Mouse (Mus musculus): ENCODE results near the gene Sept8. TPM values are rescaled to one million over a fixed set of nuclear protein-coding genes. Genes with fewer than 3 reads are reported as not detected.

Sept8 gene
- polyA plus RNA-seq, 1 experiment from 2014 or later = 20.7 TPM

- Histone ChIP-seq H3K4me2 (no peak overlapping the region), H3K4me3 (no peak overlapping the region), H3K9ac (no peak overlapping the region), H3K27ac (replicated peaks) (no peak overlapping the region), H3K36me3 (no peaks in the 10 kb centered on the region), H3K9me3 (no peaks in the 10 kb centered on the region), H3K4me1 (replicated peaks) (peaks cover 25% of the 10 kb centered on the region), H3K27me3 (peaks cover 64% of the 10 kb centered on the region)
- ATAC-seq (ENCODE audit: low FRiP score, low read depth) = no peak
- WGBS = 85% methylated on average over 9 of the region's 9 CpGs
Measured at GRCm38 (mm10) chr11:53483159-53483891, 35.7 kb upstream of the Sept8 start.

- H3K4me1 ChIP-seq (replicated peaks) = peaks cover 8% of the 10 kb centered on the region
- H3K9ac ChIP-seq = no peak overlapping the region
- no peaks in the 10 kb centered on the region for H3K36me3 ChIP-seq
- H3K27me3 ChIP-seq = peaks cover 52% of the 10 kb centered on the region
- H3K4me3 ChIP-seq = no peak overlapping the region
- no peak for ATAC-seq (ENCODE audit: low FRiP score, low read depth)
- WGBS = 42% methylated on average over 3 of the region's 3 CpGs
- H3K9me3 ChIP-seq = no peaks in the 10 kb centered on the region
- no peak overlapping the region for H3K4me2 ChIP-seq
- no peak overlapping the region for H3K27ac ChIP-seq (replicated peaks)
Measured at GRCm38 (mm10) chr11:53485719-53486118, 33.3 kb upstream of the Sept8 start.

GRCm38 (mm10) chr11:53486351-53486750 lies 32.7 kb upstream of the Sept8 start:
- Histone ChIP-seq H3K4me2 (no peak overlapping the region), H3K27me3 (peaks cover 46% of the 10 kb centered on the region), H3K9ac (no peak overlapping the region), H3K36me3 (no peaks in the 10 kb centered on the region), H3K27ac (replicated peaks) (no peak overlapping the region), H3K9me3 (no peaks in the 10 kb centered on the region), H3K4me3 (no peak overlapping the region), H3K4me1 (replicated peaks) (peaks cover 8% of the 10 kb centered on the region)
- ATAC-seq (ENCODE audit: low FRiP score, low read depth) = no peak
- WGBS = 67% methylated on average over 3 of the region's 3 CpGs

DNA sequence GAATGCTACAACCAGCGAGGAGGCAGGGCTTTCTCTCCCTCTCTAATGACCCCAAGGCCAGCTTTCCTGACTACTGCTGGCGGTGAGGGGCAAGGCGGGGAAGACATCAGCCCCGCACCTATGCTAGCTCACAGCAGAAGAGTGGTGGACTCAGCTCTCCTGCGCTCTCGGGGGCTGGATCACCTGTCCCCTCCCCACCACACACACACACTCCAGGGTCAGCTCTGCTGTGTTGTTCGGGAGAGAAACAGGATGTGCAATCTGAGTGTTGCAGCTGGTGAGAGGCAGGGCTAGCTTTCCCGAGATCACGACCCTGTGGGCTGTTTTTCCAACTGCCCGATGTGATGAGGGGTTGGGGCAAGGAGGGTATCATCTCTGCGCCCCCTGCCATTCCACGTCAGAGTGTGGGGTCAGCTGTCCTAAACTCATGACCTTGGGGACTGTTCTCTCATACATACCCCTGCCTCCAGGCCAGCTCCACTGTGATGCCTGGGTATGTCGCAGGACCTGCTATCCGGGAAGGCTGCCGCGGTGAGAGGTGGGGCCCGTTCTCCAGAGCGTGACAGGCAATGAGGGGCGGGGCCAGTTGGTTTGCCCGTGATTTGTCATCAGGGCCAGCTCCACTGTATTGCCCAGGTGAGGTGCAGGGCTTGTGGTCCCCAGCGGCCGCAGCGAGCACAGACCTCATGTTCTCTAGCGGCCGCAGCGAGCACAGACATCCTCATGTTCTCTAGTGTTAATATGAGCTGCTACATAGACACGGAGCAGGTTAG lies 32.0 kb upstream of the Sept8 start:
- H3K4me1 ChIP-seq (replicated peaks) = peaks cover 11% of the 10 kb centered on the region
- peak overlapping the region; percentile 53 for H3K4me2 ChIP-seq
- peak overlapping the region; percentile 26 for H3K4me3 ChIP-seq
- WGBS = 17% methylated on average over 27 of the region's 27 CpGs
- H3K9ac ChIP-seq = 0 out of 2 replicates have a peak overlapping the region, but pooled peaks have one; percentile 12
- no peaks in the 10 kb centered on the region for H3K36me3 ChIP-seq
- H3K27me3 ChIP-seq = peaks cover 39% of the 10 kb centered on the region
- H3K9me3 ChIP-seq = no peaks in the 10 kb centered on the region
- peak; percentile 59 for ATAC-seq (ENCODE audit: low FRiP score, low read depth)
- H3K27ac ChIP-seq (replicated peaks) = no peak overlapping the region

DNA sequence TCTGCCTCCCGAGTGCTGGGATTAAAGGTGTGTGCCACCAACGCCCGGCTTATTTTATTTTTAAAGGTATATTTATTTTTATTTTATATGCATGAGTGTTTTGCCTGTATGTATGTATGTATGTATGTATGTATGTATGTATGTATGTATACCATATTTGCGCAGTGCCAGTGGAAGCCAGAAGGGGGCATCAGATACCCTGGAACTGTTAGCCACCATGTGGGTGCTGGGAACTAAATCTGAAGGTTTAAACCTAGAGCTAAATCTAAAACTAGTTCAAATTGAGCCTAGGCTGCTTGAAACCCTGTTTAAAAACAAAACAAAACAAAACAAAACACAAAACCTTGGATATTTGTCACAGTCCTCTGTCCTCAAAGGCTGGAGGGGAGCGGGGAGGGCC lies 30.1 kb upstream of the Sept8 start:
- Histone ChIP-seq H3K4me3 (no peak overlapping the region), H3K36me3 (no peaks in the 10 kb centered on the region), H3K27ac (replicated peaks) (no peak overlapping the region), H3K27me3 (peaks cover 31% of the 10 kb centered on the region), H3K9me3 (no peaks in the 10 kb centered on the region), H3K4me2 (no peak overlapping the region), H3K4me1 (replicated peaks) (peaks cover 14% of the 10 kb centered on the region), H3K9ac (no peak overlapping the region)
- 93% methylated on average over 5 of the region's 5 CpGs for WGBS
- ATAC-seq (ENCODE audit: low FRiP score, low read depth) = no peak

GRCm38 (mm10) chr11:53489421-53489820 lies 29.6 kb upstream of the Sept8 start:
- Histone ChIP-seq H3K9me3 (no peaks in the 10 kb centered on the region), H3K4me3 (no peak overlapping the region), H3K4me1 (replicated peaks) (peaks cover 14% of the 10 kb centered on the region), H3K36me3 (no peaks in the 10 kb centered on the region), H3K9ac (no peak overlapping the region), H3K27ac (replicated peaks) (no peak overlapping the region), H3K27me3 (peaks cover 29% of the 10 kb centered on the region), H3K4me2 (no peak overlapping the region)
- 60% methylated on average over 9 of the region's 9 CpGs for WGBS
- no peak for ATAC-seq (ENCODE audit: low FRiP score, low read depth)

- Histone ChIP-seq H3K4me2 (no peak overlapping the region), H3K4me1 (replicated peaks) (peaks cover 10% of the 10 kb centered on the region), H3K27ac (replicated peaks) (no peak overlapping the region), H3K4me3 (no peak overlapping the region), H3K36me3 (no peaks in the 10 kb centered on the region), H3K27me3 (peaks cover 23% of the 10 kb centered on the region), H3K9ac (no peak overlapping the region), H3K9me3 (no peaks in the 10 kb centered on the region)
- WGBS = 4% methylated on average over 8 of the region's 8 CpGs
- no peak for ATAC-seq (ENCODE audit: low FRiP score, low read depth)
Measured at GRCm38 (mm10) chr11:53491954-53492401, 27.1 kb upstream of the Sept8 start.

DNA sequence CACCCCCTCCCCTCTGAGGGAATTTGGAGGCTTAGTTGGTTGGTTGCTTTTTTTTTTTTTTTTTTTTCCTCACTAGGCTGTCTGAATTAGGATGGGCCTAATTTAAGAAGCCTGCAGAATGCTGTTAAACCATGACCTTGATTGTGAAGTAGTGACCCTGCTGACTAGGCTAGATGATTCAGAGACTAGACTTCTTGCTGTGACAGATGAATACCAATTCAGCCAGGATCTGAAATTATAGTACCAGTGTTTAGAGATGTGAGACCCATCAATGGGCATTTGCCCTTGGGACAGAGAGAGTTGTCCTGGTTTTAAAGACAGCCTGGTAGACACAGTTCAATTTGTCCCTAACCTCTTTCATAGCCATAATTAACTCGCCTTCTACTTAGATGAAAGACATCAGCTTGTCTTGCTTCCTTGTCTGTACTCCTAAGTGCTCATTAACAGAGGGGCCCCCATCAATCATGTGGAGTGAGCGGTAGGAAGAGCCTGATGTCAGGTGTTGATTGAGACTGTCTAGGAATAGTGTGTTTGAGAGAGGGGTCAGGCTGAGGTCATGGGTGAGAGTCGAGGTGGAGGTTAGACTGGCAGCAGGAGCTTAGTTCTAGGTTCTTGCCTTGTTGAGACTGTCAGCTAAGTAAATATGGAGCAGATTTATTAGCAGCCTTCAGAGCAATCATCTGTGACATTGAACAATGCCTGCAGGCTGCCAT lies 25.7 kb upstream of the Sept8 start:
- Histone ChIP-seq H3K9me3 (no peaks in the 10 kb centered on the region), H3K4me2 (no peak overlapping the region)
- 27% methylated on average over 3 of the region's 3 CpGs for WGBS

DNA sequence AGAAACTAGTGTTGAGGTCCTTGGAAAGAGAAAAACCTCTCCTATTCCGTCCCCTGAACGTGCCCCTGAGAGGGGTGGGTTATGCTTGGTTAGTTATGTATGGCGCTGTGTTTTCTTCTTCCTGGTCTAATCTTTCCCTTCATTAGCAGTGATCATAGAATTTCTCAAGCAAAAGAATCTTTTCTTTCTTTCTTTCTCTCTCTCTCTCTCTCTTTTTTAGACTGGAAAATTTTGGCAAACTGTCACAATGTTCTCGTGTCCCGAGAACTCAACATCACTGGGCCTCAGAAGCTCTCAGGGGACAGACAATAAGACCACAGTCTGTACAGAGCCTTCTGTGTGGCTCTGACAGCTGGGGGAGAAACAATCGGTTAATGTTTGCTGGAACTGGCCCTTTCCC lies 23.6 kb upstream of the Sept8 start:
- H3K27me3 ChIP-seq = peaks cover 27% of the 10 kb centered on the region
- H3K4me1 ChIP-seq (replicated peaks) = peaks cover 6% of the 10 kb centered on the region
- peak overlapping the region; percentile 2; the same call in 1 of the 2 replicates for H3K27ac ChIP-seq (replicated peaks)
- no peak for ATAC-seq (ENCODE audit: low FRiP score, low read depth)
- WGBS = 20% methylated on average over 6 of the region's 6 CpGs
- no peaks in the 10 kb centered on the region for H3K9me3 ChIP-seq
- H3K4me3 ChIP-seq = no peak overlapping the region
- no peaks in the 10 kb centered on the region for H3K36me3 ChIP-seq
- H3K4me2 ChIP-seq = no peak overlapping the region
- H3K9ac ChIP-seq = no peak overlapping the region

More for the DNA sequence above, 25.7 kb upstream of the Sept8 start:
- H3K9ac ChIP-seq = no peak overlapping the region
- no peaks in the 10 kb centered on the region for H3K36me3 ChIP-seq
- ATAC-seq (ENCODE audit: low FRiP score, low read depth) = no peak
- no peak overlapping the region for H3K4me3 ChIP-seq
- peaks cover 23% of the 10 kb centered on the region for H3K27me3 ChIP-seq
- H3K27ac ChIP-seq (replicated peaks) = no peak overlapping the region
- peaks cover 6% of the 10 kb centered on the region for H3K4me1 ChIP-seq (replicated peaks)

GRCm38 (mm10) chr11:53496946-53497345 lies 22.1 kb upstream of the Sept8 start:
- H3K4me2 ChIP-seq = no peak overlapping the region
- no peaks in the 10 kb centered on the region for H3K36me3 ChIP-seq
- WGBS = 71% methylated on average over 6 of the region's 6 CpGs
- no peaks in the 10 kb centered on the region for H3K9me3 ChIP-seq
- no peak for ATAC-seq (ENCODE audit: low FRiP score, low read depth)
- no peak overlapping the region for H3K9ac ChIP-seq
- peaks cover 37% of the 10 kb centered on the region for H3K27me3 ChIP-seq
- no peak overlapping the region for H3K27ac ChIP-seq (replicated peaks)
- H3K4me3 ChIP-seq = no peak overlapping the region
- peaks cover 4% of the 10 kb centered on the region for H3K4me1 ChIP-seq (replicated peaks)

GRCm38 (mm10) chr11:53500569-53500968 lies 18.5 kb upstream of the Sept8 start:
- Histone ChIP-seq H3K4me2 (no peak overlapping the region), H3K9me3 (no peaks in the 10 kb centered on the region), H3K4me1 (replicated peaks) (no peaks in the 10 kb centered on the region; the same call in none of the 2 replicates), H3K4me3 (no peak overlapping the region), H3K27ac (replicated peaks) (no peak overlapping the region), H3K9ac (no peak overlapping the region), H3K27me3 (peaks cover 37% of the 10 kb centered on the region), H3K36me3 (no peaks in the 10 kb centered on the region)
- 11% methylated on average over 11 of the region's 11 CpGs for WGBS
- no peak for ATAC-seq (ENCODE audit: low FRiP score, low read depth)
